Mouse (Mus musculus): ENCODE data around the gene Sbf2.

DNA sequence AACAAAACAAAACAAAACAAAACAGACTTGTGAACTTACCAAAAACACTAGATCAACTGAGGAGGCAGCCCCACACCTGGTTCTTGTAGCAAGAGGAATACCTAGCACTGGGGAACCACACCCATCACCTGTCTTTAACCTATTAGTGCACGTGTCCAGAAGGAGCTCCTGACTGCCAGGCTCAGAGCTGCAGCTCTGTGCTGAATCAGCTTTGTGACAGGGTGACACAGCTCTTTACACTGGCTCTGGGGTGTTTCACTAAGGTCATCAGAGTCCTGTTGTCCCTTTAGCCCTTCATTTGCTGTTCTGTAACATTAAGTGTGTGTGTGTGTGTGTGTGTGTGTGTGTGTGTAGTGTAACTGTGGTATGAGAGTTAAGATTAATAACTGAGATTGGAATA is 21.8 kb upstream of the Sbf2 start:
- TF ChIP-seq CTCF (IDR thresholded peaks at IDR 0.05; ENCODE audit: low read depth) (no peak), EP300 (IDR thresholded peaks at IDR 0.05; ENCODE audit: low read depth) (no peak)

All from heart, postnatal 0 days (tissue).